Mouse (Mus musculus): Measurements from ENCODE around the gene Furin. TPM values are rescaled to one million over a fixed set of nuclear protein-coding genes. Genes with fewer than 3 reads are reported as not detected.

Furin gene
- total and polyA plus RNA-seq, 2 experiments from 2014 or later: 6.6 to 25.9 TPM

DNA sequence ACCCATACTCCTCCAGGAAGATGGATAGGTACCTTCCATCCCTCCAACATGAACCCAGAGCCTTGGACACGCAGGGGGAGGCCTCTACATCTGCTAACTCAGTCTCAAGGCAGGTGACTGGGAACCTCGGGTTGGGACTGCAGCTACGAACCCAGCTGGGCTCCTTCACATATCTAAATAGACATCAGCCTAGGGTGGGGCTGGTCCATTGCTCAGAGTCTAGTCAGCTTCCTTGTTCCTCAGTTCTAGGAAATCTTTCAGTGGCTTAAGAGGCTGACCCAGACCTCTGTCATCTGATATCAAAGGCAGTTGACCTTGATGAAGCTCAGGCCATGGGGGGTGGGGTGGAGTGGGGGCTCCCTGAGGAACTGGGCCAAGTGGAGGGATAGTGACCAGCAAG lies 14.0 kb upstream of the Furin start:
- no peak for TF ChIP-seq CTCF (IDR thresholded peaks at IDR 0.05; ENCODE audit: low read depth)
- DNase-seq (ENCODE audit: low spot score): no peak
- Histone ChIP-seq H3K36me3 (ENCODE audit: insufficient read depth, low read length) (no peaks in the 10 kb centered on the region), H3K4me1 (ENCODE audit: insufficient read depth, low read length) (0 out of 2 replicates have a peak, but pooled peaks cover 4% of the 10 kb centered on the region), H3K4me2 (ENCODE audit: low read depth, low read length) (no peak overlapping the region), H3K27ac (no peak overlapping the region), H3K4me3 (ENCODE audit: low read length) (no peak overlapping the region), H3K9me3 (ENCODE audit: low read length) (no peaks in the 10 kb centered on the region), H3K9ac (replicated peaks; ENCODE audit: low read length) (no peak overlapping the region), H3K27me3 (ENCODE audit: insufficient read depth, low read length) (no peaks in the 10 kb centered on the region)
- whole genome bisulfite sequencing: 67% methylated on average over 3 of the region's 3 CpGs
- no peak for ATAC-seq

DNA sequence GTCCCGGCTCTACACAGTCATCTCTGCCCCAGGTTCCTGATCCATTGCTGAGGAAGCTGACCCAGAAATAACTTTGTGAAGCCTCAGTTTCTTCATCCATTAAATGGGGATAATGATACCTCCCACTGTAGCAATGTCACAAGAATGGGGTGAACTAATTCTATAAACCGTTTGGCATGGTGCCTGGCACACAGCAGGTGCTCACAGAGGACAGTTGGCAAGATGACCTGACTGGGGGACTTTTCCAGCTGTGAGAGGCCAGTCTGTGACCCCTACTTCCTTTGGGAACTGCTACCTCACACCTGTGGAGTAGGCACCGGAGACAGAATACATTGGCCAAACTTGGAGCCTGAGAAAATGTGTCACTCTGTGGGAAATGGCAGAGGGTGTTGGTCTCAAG lies 12.8 kb upstream of the Furin start:
- no peak overlapping the region for H3K4me3 ChIP-seq (ENCODE audit: low read length)
- no peak for TF ChIP-seq CTCF (IDR thresholded peaks at IDR 0.05; ENCODE audit: low read depth)
- no peaks in the 10 kb centered on the region for H3K27me3 ChIP-seq (ENCODE audit: insufficient read depth, low read length)
- no peaks in the 10 kb centered on the region for H3K9me3 ChIP-seq (ENCODE audit: low read length)
- 0 out of 2 replicates have a peak, but pooled peaks cover 4% of the 10 kb centered on the region for H3K4me1 ChIP-seq (ENCODE audit: insufficient read depth, low read length)
- H3K27ac ChIP-seq: no peak overlapping the region
- 81% methylated on average over 3 of the region's 3 CpGs for WGBS
- no peak overlapping the region for H3K4me2 ChIP-seq (ENCODE audit: low read depth, low read length)
- no peak overlapping the region for H3K9ac ChIP-seq (replicated peaks; ENCODE audit: low read length)
- no peak for ATAC-seq
- no peaks in the 10 kb centered on the region for H3K36me3 ChIP-seq (ENCODE audit: insufficient read depth, low read length)
- DNase-seq (ENCODE audit: low spot score): no peak

DNA sequence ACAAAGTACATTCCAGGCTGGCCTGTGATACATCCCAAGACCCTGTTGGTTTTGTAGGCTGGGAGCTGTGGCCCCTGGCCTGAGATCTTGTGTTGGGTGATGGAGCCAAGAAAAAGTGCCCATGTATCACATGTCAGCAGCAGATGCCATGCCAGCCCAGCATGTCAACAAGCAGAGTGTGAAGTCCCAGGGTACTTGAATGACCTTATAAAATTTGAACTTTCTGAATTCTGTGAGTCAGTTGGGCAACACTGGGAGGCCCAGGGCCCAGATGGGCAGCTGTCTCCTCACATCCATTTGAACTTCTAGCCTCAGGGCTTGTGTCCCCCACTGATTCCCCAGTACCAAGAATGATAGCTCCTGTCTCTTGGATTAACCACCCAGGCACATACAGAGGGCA lies 12.4 kb upstream of the Furin start:
- H3K36me3 ChIP-seq (ENCODE audit: insufficient read depth, low read length): no peaks in the 10 kb centered on the region
- ATAC-seq (no peak), DNase-seq (ENCODE audit: low spot score) (no peak)
- no peak overlapping the region for H3K27ac ChIP-seq
- no peak overlapping the region for H3K4me3 ChIP-seq (ENCODE audit: low read length)
- H3K4me1 ChIP-seq (ENCODE audit: insufficient read depth, low read length): no peaks in the 10 kb centered on the region
- no peak for TF ChIP-seq CTCF (IDR thresholded peaks at IDR 0.05; ENCODE audit: low read depth)
- no peaks in the 10 kb centered on the region for H3K9me3 ChIP-seq (ENCODE audit: low read length)
- H3K4me2 ChIP-seq (ENCODE audit: low read depth, low read length): no peak overlapping the region
- H3K9ac ChIP-seq (replicated peaks; ENCODE audit: low read length): no peak overlapping the region
- H3K27me3 ChIP-seq (ENCODE audit: insufficient read depth, low read length): no peaks in the 10 kb centered on the region

DNA sequence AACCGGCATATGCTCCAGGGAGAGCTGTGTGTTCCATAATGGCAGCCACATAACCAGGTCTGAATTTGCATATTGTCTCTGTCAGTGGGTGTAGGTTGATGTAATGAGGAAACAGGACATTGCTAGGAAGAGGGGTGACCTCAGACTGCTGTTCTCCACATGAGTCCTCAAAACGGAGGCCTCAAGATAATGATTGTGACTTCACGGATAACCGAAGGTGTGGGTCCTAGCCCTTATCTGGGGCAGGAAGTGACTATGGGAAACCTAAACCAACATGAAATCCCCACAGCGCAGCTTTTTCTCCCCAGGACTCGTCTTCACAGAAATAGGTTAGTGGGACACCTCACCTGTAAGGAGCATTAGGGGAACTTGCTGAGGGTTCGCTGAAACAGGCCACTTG lies 11.7 kb upstream of the Furin start:
- Histone ChIP-seq H3K9ac (replicated peaks; ENCODE audit: low read length) (no peak overlapping the region), H3K4me3 (ENCODE audit: low read length) (no peak overlapping the region), H3K27me3 (ENCODE audit: insufficient read depth, low read length) (no peaks in the 10 kb centered on the region), H3K4me1 (ENCODE audit: insufficient read depth, low read length) (peaks cover 3% of the 10 kb centered on the region; the same call in 1 of the 2 replicates), H3K9me3 (ENCODE audit: low read length) (no peaks in the 10 kb centered on the region), H3K36me3 (ENCODE audit: insufficient read depth, low read length) (no peaks in the 10 kb centered on the region), H3K4me2 (ENCODE audit: low read depth, low read length) (no peak overlapping the region), H3K27ac (no peak overlapping the region)
- DNase-seq (ENCODE audit: low spot score) (no peak), ATAC-seq (no peak)
- no peak for TF ChIP-seq CTCF (IDR thresholded peaks at IDR 0.05; ENCODE audit: low read depth)
- WGBS: 88% methylated on average over 7 of the region's 7 CpGs

DNA sequence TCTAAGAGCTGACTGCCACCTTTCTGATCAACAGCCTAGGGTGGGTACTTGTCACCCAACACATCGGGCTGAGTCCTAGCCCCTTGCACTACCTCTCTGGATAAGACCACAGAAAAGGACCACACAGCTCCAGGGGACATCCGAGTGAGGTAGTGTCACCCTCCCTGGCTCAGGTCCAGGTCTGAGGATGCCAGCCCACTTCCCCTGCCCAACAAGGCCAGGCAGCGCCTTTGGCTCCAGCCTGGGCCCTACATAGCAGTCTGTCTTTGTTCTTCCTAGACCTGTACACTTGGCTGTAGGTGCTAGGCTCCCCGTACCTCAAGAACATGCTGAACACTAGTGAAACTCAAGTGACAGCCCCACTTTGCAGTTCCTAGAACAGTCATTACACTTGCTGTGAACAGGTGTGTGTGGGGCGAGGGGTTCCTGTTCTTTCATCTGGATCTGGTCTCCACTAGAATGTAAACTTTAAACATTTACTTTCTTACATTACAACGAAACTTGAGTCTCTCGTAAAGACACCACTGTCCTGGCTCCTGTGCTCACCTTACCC lies 9.1 kb upstream of the Furin start:
- 78% methylated on average over 7 of the region's 7 CpGs for WGBS

DNA sequence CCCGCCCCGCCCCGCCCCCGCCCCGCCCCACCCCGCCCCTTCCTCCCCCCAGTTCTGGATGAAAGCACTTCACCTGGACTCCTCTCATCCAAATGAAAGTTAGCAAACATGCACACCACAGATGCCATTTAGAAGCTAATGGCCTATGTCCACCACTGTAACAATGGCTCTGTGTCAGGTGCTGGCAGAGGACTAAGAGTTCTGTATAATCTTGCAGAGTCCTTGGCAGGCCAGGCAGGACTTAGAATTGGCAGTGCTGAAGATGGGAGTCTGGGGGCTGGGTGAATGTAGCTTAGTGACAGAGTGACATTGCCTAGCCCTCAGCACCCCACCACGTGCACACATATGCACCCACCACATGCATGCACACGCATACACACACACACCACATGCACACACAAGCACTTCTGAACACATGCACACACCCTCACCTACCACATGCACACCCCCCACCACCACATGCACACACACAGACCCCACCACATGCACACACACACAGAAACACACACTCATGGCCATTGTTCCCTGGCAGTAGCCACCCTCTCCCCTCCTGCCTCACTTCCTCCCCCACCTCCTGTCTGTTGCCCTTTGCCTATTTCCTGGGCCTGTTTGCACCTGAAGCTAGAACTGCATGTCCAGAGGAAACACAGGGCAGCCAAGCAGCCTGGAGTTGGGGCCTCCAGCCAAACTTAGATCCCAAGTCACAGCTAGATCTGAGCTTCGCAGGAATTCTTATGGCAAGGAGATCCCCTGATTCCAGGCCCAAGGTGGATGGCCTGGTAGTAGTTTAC lies 8.5 kb upstream of the Furin start:
- Histone ChIP-seq H3K27ac (no peak overlapping the region), H3K4me3 (ENCODE audit: low read length) (no peak overlapping the region), H3K36me3 (ENCODE audit: insufficient read depth, low read length) (no peaks in the 10 kb centered on the region), H3K9me3 (ENCODE audit: low read length) (no peaks in the 10 kb centered on the region), H3K4me2 (ENCODE audit: low read depth, low read length) (no peak overlapping the region), H3K9ac (replicated peaks; ENCODE audit: low read length) (no peak overlapping the region), H3K27me3 (ENCODE audit: insufficient read depth, low read length) (no peaks in the 10 kb centered on the region), H3K4me1 (ENCODE audit: insufficient read depth, low read length) (peaks cover 3% of the 10 kb centered on the region; the same call in 1 of the 2 replicates)
- ATAC-seq (peak; percentile 28; the same call in 1 of the 2 replicates), DNase-seq (ENCODE audit: low spot score) (peak; percentile 21)
- WGBS: 60% methylated on average over 9 of the region's 9 CpGs
- TF ChIP-seq CTCF (IDR thresholded peaks at IDR 0.05; ENCODE audit: low read depth): no peak

More for the DNA sequence above, 9.1 kb upstream of the Furin start:
- DNase-seq (ENCODE audit: low spot score) (no peak), ATAC-seq (no peak)
- no peak for TF ChIP-seq CTCF (IDR thresholded peaks at IDR 0.05; ENCODE audit: low read depth)
- Histone ChIP-seq H3K36me3 (ENCODE audit: insufficient read depth, low read length) (no peaks in the 10 kb centered on the region), H3K9ac (replicated peaks; ENCODE audit: low read length) (no peak overlapping the region), H3K9me3 (ENCODE audit: low read length) (no peaks in the 10 kb centered on the region), H3K27me3 (ENCODE audit: insufficient read depth, low read length) (no peaks in the 10 kb centered on the region), H3K4me3 (ENCODE audit: low read length) (no peak overlapping the region), H3K4me2 (ENCODE audit: low read depth, low read length) (no peak overlapping the region), H3K27ac (no peak overlapping the region), H3K4me1 (ENCODE audit: insufficient read depth, low read length) (peaks cover 3% of the 10 kb centered on the region; the same call in 1 of the 2 replicates)

DNA sequence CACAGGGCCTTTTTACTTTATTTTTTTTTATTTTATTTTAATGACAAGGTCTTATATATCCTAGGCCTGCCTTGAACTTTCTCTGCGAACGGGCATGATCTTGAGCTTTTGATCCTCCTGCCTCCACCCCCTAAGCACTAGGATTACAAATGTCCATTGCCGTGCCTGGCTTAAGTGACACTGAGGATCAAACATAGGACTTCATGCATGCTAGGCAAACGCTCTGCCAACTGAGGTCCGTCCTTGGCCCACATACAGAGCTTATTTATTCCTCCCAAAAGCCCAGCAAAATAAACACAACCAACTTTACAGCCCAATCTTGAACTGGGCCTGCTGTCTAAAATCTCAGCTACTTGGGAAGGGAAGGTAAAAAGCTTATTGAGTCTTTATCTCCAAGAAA lies 7.5 kb upstream of the Furin start:
- 60% methylated on average over 5 of the region's 5 CpGs for WGBS
- Histone ChIP-seq H3K27ac (no peak overlapping the region), H3K9ac (replicated peaks; ENCODE audit: low read length) (no peak overlapping the region), H3K9me3 (ENCODE audit: low read length) (no peaks in the 10 kb centered on the region), H3K4me3 (ENCODE audit: low read length) (no peak overlapping the region), H3K27me3 (ENCODE audit: insufficient read depth, low read length) (no peaks in the 10 kb centered on the region), H3K4me2 (ENCODE audit: low read depth, low read length) (no peak overlapping the region), H3K4me1 (ENCODE audit: insufficient read depth, low read length) (peaks cover 3% of the 10 kb centered on the region; the same call in 1 of the 2 replicates), H3K36me3 (ENCODE audit: insufficient read depth, low read length) (no peaks in the 10 kb centered on the region)
- no peak for ATAC-seq
- TF ChIP-seq CTCF (IDR thresholded peaks at IDR 0.05; ENCODE audit: low read depth): no peak
- DNase-seq (ENCODE audit: low spot score): no peak

Measured in hindbrain, postnatal 0 days (tissue).